Mouse (Mus musculus) ovary, adult 18-20 months (tissue): Measurements from ENCODE around the gene Ctsd.

Experiments used
- DNase-seq: peaks from one replicate; pipeline ENCODE4 v3.0.0; 2022; ENCODE audit warnings: low spot score, mixed read lengths

Gene Ctsd

DNA sequence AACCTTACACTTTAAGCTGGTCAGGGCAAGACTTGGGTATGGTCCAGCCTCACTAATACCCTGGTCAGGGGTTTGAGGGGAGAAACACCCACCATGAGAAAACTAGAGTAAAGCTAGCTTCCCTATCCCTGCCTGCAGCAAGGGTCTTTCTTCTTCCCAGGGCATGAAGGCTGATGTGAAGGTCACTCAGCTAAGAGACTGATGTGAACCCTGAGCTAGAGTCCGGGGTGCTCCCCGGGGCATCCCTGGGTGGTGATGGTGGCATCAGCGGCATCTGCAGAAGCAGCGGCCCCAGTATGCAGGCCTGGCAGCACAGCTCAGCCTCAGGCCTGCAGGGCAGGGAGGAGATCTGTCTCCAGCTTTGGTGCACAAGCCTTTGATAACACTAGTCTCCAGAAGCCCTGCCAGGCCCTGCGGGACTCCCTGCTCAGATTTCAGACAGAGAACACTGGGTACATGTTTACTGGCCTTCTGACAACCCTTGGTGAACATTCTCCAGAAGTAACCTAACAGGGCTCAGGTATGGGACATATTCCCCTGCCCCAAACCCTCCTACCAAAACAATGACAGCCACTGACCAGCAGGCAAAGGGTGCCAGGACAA is 13.3 kb downstream of the Ctsd start:
- no peak for DNase-seq

DNA sequence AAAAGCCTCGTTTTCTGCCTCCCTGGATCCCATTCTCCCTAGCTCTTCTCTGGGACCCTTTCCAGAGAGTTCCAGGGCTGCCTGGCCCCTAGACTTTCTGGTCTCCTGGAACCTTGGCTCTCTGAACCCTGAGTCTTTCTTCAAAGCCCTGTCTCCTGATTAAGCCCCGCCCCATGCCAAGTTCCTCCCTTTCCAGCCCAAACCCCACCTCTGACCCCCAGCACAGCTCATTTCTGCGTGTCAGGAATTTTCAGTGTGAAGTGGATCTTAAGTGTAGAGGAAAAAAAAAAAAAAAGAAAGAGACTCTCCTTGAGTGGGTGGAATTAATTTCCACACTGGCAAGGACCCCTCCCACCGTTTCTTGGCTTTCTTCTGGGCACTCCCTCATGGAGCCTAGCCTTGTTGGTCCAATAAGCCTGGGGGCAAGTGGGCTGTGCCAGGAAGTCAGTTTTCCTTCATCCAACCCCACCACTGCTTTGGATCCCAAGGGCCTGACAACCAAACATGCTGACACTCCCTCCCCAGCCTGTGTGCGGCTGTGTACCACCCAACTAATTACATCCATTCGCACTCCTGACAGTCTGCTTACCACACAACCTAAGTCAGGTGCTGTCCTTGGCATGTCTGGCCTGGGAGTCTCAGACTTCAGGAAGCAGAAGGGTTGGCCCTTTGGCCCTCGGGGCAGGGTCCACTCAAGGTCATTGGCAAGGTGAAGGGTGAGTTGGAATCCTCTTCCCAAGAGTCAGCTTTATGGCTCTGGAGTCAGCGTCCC is 14.0 kb downstream of the Ctsd start, which contains the start of gene Ifitm10:
Gene Ifitm10 (minus strand): TSS at position 113 of the 772 bp plus-strand sequence.
- no peak for DNase-seq

DNA sequence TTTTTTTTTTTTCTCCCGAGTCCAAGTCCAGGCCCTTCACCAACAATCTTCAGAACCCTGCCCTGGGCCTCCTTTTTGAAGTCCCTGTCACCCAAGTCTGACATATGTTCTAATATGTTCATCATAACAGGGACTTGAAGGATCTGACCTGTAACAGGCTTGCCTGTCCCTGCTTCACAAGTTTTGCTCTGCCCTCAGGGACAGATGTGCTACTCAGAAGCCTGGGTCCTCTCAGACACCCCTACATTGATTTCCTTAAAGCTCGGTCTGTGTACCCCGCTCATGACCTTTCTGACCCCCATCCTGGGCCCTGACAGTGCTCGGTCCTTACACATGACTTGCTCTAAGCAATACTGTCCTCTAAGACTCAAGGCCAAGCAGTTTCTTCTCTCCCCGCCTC is 14.8 kb downstream of the Ctsd start:
- DNase-seq: no peak

GRCm38 (mm10) chr7:142371768-142372661 is 15.8 kb downstream of the Ctsd start:
- no peak for DNase-seq

- no peak for DNase-seq
Observed at GRCm38 (mm10) chr7:142371398-142371767, 16.5 kb downstream of the Ctsd start.

- DNase-seq: no peak
Observed at GRCm38 (mm10) chr7:142370937-142371336, 16.9 kb downstream of the Ctsd start.

DNA sequence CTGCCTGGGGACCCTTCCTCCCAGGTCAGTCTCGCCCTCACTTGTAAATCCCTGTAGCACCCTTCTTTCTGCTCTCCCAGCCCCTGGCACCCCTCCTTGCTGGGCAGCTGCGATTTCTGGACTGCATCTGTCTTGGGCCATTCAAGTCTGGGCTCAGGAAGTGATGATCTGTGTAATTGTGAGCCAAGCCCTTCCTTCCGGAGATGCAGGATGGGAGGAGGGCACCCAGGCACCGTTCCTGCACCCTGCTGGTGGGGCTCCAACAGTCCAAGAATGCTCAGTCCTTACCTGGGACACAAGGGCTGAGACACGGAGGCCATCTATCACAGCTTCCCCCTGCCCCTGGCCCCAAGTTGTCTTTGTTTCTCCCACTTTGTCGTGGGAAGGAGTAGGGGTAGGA is 18.0 kb downstream of the Ctsd start:
- no peak for DNase-seq

DNA sequence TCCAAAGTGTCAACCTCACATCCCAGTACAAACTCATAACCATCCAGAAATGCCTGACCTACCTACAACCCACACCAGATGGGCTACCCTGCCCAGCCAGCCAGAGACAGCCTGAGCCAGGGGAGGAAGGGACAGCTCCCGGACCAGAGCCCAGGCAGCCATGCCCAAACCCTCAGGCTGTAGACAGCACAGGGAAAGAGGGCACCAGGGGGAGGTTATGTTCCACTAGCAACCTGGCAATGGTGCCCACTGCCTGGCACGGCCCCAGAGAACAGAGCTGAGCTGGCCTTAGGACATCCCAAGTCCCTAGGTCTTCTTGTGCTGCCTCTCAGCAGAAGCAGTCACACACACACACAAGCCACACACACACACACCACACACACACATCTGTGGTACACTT is 19.0 kb downstream of the Ctsd start:
- DNase-seq: no peak

- no peak for DNase-seq
Observed at GRCm38 (mm10) chr7:142363107-142363506, 24.7 kb downstream of the Ctsd start.

DNA sequence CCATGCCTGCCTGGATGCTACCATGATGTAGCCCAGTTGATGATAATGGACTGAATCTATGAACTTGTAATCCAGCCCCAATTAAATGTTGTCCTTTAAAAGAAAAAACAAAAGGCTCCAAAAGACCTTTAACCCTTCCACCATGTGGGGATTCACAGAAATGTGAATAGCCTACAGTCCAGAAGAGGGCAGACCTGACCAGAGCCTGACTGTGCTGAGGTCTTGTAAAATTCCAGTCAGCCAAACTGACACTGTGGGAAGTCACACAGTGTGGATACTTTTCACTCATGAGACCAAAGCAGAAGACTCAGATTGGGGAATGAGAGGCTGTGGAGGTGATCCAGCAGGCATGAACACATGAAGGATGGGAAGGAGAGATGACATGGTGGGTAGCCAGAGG is 27.1 kb downstream of the Ctsd start:
- DNase-seq: no peak

DNA sequence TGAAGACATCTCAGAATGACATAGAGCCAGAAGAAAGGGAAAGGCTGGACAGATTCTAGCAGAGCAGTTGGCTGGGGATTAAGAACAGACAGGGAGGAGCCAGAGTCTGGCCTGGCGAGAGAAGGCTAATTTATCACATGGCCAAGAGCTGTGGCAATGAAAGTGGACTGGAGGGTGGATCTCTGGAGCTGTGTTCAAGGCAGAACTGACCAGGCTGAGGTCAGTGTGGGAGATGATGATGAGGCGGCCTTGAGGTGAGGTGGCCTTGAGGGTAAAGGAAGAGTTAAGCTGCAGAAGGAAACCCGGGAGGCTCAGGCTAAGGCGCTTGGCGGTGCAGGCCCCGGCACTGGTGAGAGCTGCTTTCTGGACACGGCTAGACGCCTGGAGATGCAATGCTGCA is 28.7 kb downstream of the Ctsd start:
- no peak for DNase-seq

DNA sequence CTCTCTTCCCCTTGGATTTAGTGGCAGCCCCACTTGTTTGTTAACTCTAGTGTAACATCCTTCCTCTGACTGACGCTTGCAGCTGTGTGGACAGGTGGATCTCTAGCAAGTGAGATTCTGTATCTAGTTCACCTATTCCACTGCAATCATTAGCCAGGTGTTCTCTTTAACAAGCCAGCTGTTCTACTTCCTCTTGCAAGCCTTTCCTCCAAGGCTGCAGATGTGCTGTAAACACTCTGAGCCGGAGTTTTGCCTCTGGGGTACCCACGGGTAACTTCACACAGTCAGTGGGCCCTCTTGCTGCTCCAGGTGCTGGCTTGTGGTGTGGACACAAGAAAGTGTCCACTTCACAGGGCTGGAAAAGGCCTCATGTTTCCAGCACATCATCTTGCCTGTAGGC is 30.3 kb downstream of the Ctsd start:
- no peak for DNase-seq

GRCm38 (mm10) chr7:142354661-142355233 is 33.1 kb downstream of the Ctsd start:
- no peak for DNase-seq

DNA sequence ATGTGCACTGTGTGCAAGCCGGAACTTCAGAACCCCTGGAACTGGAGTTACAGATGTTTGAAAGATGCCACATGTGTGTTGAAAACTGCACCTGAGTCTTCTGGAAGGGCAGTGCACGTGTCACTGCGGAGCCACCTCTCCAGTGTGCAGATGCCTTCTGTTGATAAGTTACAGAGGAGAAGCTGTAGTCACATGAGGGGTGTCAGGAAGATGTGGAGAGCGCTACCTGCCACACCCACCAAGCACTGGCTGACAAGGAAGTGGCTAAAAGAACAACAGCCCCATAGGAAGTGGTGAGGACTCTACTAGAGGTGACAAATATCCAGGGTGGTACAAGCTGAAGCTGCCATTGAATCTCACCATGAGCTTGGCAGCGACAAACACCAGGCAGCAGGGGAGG is 34.0 kb downstream of the Ctsd start:
- DNase-seq: no peak

- DNase-seq: no peak
Observed at GRCm38 (mm10) chr7:142351569-142351968, 36.3 kb downstream of the Ctsd start.

- DNase-seq: no peak
Observed at GRCm38 (mm10) chr7:142349308-142349961, 38.4 kb downstream of the Ctsd start.

- no peak for DNase-seq
Observed at GRCm38 (mm10) chr7:142347542-142347941, 40.3 kb downstream of the Ctsd start.

GRCm38 (mm10) chr7:142342247-142342640 is 45.6 kb downstream of the Ctsd start:
- no peak for DNase-seq

DNA sequence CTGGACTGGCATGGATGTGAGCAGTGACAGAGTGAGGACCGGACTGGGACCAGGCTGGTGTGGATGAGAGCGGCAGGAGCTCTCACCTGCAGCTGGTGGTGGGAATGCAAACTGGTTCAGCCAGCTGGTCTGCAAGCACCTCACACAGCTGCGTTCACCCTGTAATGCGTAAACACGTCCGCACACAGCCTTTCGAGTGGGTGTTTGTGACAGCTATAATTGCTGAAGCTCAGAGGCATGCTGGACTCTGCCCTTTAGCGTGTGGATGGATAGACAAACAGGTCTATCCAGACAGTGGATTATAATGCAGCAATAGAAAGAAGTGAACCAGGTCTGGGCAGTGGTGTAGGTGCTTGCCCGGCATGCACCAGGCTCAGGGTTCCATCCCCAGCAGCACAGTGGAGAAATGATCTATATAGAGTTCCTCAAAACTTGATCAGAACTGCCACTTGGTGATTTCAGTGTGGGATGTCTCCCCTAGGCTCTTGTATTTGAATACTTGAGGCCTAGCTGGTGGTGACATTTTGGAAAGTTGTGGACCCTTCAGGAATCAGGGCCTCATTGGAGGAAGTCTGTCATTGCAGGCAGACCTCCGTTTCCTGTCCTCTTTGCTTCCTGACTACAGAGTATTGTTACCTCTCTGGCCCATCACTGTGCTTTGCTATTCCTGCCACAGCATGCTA is 46.1 kb downstream of the Ctsd start:
- DNase-seq: no peak

DNA sequence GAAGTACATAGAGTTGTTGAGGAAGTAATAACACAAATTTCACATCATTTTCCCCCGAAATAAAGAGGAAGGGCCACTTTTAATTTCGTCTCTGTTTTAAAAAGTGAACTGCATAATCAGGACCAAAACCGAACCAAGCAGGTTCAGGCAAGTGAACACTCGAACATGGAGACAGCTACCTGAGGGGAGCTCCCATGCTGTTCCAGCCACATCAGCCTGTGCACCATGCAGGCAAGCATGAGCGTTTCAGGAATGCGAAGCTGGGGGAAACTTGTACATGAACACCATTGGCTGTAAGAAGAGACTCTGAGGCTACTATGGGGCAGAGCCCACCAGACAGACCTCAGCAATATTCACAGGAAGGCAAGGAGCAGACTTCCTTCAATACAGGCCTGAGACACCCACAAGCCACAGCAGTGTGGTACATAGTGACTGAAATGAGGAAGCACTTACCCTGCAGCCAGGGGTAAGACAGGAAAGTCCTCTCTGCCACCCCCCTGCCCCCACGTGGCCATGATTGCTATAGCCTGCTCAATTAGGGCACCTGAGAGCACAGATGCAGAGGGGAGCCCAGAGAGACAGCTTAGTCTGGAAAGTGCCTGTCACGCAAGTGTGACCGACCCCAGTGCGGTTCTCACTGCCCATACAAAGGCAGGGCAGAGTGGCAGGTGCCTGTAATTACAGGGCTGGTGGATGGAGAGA is 47.4 kb downstream of the Ctsd start:
- no peak for DNase-seq

DNA sequence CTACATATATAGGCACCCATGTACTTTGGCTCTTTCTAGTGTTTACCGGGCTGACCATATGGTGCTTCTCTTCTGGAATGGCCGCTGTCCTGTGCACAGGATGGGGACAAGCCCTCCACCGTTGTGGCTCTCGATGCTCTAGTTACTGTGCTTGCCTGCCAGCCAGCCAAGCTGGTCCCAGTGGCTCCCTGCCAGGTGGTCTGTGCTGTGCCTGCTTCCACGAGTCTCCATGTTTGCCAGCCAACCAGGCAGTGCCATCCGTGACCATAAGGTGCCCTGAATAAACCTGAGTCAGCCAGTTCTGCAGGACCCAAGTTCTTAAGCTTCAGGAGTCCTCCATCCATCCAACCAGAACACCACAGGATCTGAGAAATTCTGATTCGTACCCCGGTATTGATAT is 52.7 kb downstream of the Ctsd start:
- no peak for DNase-seq
